Mouse (Mus musculus): ENCODE results near the gene Usp30.

DNA sequence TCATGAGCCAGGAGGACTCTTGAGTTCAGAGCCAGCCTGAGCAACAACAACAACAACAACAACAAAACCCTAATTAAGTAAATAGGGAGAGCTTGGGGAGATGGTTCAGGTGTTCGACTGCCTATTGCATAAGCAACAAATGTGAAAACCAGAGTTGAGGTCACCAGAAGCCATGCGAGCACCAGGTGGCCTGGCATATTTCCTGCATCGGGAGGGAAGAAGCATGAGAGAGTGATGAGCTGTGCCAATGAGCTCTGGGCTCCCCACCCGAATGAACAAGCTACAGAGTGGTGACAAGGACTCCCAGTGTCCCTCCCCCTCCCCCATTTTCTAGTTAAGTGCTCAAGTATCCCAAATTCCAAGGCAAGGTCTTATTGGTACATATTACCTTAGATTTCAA lies 36.6 kb downstream of the Usp30 start:
- TF ChIP-seq CTCF (IDR thresholded peaks at IDR 0.05; ENCODE audit: control insufficient read depth, insufficient read depth, low read length) (no peak), POLR2A (IDR thresholded peaks at IDR 0.05; ENCODE audit: borderline replicate concordance, control insufficient read depth, low read depth, low read length) (no peak)
